Mouse (Mus musculus) C2C12 (cell line): ENCODE data around the gene Kank2. TPM values are rescaled to one million over a fixed set of nuclear protein-coding genes. Genes with fewer than 3 reads are reported as not detected.
"Not testable (repeated sequence)": the region's sequence is repeated elsewhere in the genome, so short reads cannot be mapped to it uniquely, and the experiment has no call there.

Experiments used
- H3K27me3 ChIP-seq: one replicate; pipeline ENCODE4 v1.6.1; 2011; ENCODE audit not compliant: control insufficient read depth, insufficient read depth, insufficient read length
- H3K36me3 ChIP-seq: one replicate; pipeline ENCODE4 v1.6.1; 2011; ENCODE audit not compliant: control insufficient read depth, insufficient read depth
- H3K4me3 ChIP-seq: one replicate; pipeline ENCODE4 v1.5.1; 2011; ENCODE audit warnings: mild to moderate bottlenecking, control low read depth; ENCODE audit not compliant: poor library complexity, insufficient read depth, severe bottlenecking
- H3K79me2 ChIP-seq: one replicate; pipeline ENCODE4 v1.6.1; 2011; ENCODE audit not compliant: control insufficient read depth, insufficient read depth
- H3K79me3 ChIP-seq: one replicate; pipeline ENCODE4 v1.6.1; 2011; ENCODE audit warnings: low read depth, control low read depth
- H3ac ChIP-seq: one replicate; pipeline ENCODE3; 2011; ENCODE audit warnings: low read depth; ENCODE audit not compliant: control insufficient read depth, insufficient read length
- CEBPB ChIP-seq: IDR thresholded peaks from one replicate; pipeline ENCODE4 v1.6.1; 2011; ENCODE audit warnings: low read depth, mild to moderate bottlenecking, control low read depth, moderate library complexity
- CTCF ChIP-seq: IDR thresholded peaks from one replicate; pipeline ENCODE4 v1.5.1; 2011; ENCODE audit not compliant: control insufficient read depth, insufficient read depth, insufficient read length
- FOSL1 ChIP-seq: IDR thresholded peaks from one replicate; pipeline ENCODE4 v1.8.0; 2011; ENCODE audit warnings: mild to moderate bottlenecking, low read length; ENCODE audit not compliant: poor library complexity, insufficient read depth, severe bottlenecking
- MAX ChIP-seq: IDR thresholded peaks from one replicate; pipeline ENCODE4 v1.6.1; 2011; ENCODE audit warnings: mild to moderate bottlenecking, control low read depth
- MYOD1 ChIP-seq: IDR thresholded peaks from one replicate; pipeline ENCODE4 v1.6.1; 2011; ENCODE audit warnings: low read depth; ENCODE audit not compliant: control insufficient read depth, insufficient read length
- MYOG ChIP-seq: IDR thresholded peaks from one replicate; pipeline ENCODE4 v1.6.1; 2011; ENCODE audit not compliant: control insufficient read depth, insufficient read length; ENCODE audit errors: extremely low read depth
- USF1 ChIP-seq: IDR thresholded peaks from one replicate; pipeline ENCODE4 v1.6.1; 2011; ENCODE audit warnings: low read depth, mild to moderate bottlenecking, control low read depth, moderate library complexity
- polyA plus RNA-seq: library from polyadenylated mRNA; unstranded; fragments of >200 nt; fragmentation: generic; extraction: Trizol; gene quantifications from one replicate; pipeline ENCODE4 v1.2.1, GENCODE M21; 2012; ENCODE audit warnings: missing spikeins

The Kank2 gene
- polyA plus RNA-seq, 1 experiment: 43.3 TPM

DNA sequence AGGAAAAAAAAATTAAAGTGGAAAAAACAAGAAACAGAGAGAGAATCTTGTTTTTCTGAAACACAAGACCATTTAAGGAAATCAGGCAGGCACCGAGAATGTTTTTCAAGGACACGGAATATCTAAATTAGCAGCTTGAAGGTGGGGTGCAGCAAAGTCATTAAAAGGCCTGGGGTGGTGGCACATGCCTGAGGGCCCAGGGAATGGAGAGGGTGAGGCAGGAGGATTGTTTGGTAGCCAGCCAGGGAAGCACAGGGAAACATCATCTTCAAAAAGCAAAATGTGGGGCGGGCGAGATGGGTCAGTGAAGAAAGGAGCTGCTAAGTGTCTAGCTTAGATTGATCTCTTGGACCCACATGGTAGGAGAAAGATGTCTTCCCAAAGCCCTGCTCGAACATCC lies 10.9 kb downstream of the Kank2 start:
- no peaks in the 10 kb centered on the region for H3K27me3 ChIP-seq
- no peak overlapping the region for H3ac ChIP-seq
- H3K36me3 ChIP-seq: peaks cover 52% of the 10 kb centered on the region
- peaks cover 83% of the 10 kb centered on the region for H3K79me2 ChIP-seq
- TF ChIP-seq MAX (no peak), MYOD1 (no peak)
- no peak overlapping the region for H3K4me3 ChIP-seq
- peaks cover 45% of the 10 kb centered on the region for H3K79me3 ChIP-seq

DNA sequence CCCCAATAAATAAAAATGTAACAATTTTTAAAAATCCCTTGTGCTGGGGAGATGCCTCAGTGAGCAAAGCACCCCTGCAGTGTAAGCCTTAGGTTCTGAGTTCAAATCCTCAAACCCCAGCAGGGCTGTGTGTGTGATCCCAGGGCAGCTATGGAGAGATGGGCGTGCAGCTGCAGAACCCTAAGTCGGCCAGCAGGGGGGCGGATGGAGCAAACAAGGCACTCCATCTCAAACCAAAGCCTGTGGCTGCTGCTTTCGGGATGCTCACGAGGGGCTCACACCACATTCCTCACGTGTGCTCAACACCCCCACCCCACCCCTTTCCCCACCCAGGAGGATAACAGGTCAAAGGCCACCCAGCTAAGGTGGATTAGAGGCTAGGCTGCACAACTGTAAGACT lies 11.6 kb downstream of the Kank2 start:
- peaks cover 77% of the 10 kb centered on the region for H3K79me2 ChIP-seq
- H3ac ChIP-seq: no peak overlapping the region
- no peak for TF ChIP-seq MAX
- TF ChIP-seq CTCF: peak; percentile 65
- TF ChIP-seq CEBPB: no peak
- TF ChIP-seq MYOD1: no peak
- TF ChIP-seq MYOG: no peak
- no peak for TF ChIP-seq USF1
- TF ChIP-seq FOSL1: no peak
- peaks cover 49% of the 10 kb centered on the region for H3K36me3 ChIP-seq
- peaks cover 47% of the 10 kb centered on the region for H3K79me3 ChIP-seq
- H3K4me3 ChIP-seq: no peak overlapping the region
- H3K27me3 ChIP-seq: no peaks in the 10 kb centered on the region

DNA sequence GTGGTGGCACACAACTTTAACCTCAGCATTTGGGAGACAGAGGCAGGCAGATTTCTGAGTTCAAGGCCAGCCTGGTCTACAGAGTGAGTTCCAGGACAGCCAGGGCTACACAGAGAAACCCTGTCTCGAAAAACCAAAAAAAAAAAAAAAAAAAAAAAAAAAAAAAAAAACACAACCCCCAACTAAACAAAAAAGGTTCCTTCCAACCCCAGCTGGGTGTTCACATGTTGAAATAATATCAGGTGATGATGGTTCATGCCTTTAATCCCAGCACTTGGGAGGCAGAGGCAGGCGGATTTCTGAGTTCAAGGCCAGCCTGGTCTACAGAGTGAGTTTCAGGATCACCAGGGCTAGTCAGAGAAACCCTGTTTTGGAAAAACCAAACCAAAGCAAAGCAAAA lies 12.2 kb downstream of the Kank2 start:
- H3ac ChIP-seq, H3K27me3 ChIP-seq, H3K4me3 ChIP-seq: not testable (repeated sequence)
- peaks cover 47% of the 10 kb centered on the region for H3K79me3 ChIP-seq
- H3K36me3 ChIP-seq: peaks cover 45% of the 10 kb centered on the region
- H3K79me2 ChIP-seq: peaks cover 78% of the 10 kb centered on the region

DNA sequence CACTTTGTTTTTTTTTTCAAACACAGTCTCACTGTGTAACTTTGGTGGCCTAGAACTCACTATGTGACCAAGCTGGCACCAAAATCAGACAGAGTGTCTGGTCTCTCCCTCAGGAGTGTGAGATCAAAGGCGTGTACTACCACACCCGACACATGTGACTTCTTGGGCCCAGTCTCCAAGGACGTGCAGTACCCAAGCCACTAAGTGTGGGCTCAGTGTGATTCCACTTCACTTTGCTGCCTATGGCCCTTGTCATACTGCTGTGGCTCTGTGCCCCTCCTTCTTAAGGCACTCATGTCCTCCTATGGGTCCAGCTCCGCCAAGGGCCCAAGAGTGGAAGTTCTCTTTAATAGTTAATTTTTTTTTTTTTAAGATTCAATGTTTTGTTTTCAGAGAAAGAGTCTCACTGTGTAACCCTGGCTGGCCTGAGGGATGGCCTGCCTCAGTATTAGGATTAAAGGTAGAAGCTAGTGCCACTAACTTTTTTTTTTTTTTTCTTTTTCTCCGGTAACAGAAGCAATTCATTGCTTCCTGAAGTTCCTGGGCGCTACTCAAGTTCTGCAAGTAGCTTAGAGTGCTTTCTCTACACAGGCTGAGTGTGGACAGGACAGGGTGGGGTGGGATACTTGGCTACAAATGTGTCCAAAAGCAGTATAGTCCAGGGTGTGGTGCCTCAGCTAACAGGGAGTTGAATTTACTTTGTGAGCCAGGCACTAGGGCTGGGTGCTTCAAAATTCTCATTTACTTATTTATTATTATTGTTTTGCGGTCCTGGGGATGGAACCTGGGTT lies 13.8 kb downstream of the Kank2 start:
- Histone ChIP-seq H3K36me3 (peaks cover 42% of the 10 kb centered on the region), H3K79me3 (peaks cover 32% of the 10 kb centered on the region), H3K79me2 (peaks cover 65% of the 10 kb centered on the region), H3K27me3 (no peaks in the 10 kb centered on the region), H3K4me3 (no peak overlapping the region), H3ac (no peak overlapping the region)
- TF ChIP-seq MYOD1 (no peak), USF1 (no peak), MAX (no peak), MYOG (no peak), CTCF (no peak)

DNA sequence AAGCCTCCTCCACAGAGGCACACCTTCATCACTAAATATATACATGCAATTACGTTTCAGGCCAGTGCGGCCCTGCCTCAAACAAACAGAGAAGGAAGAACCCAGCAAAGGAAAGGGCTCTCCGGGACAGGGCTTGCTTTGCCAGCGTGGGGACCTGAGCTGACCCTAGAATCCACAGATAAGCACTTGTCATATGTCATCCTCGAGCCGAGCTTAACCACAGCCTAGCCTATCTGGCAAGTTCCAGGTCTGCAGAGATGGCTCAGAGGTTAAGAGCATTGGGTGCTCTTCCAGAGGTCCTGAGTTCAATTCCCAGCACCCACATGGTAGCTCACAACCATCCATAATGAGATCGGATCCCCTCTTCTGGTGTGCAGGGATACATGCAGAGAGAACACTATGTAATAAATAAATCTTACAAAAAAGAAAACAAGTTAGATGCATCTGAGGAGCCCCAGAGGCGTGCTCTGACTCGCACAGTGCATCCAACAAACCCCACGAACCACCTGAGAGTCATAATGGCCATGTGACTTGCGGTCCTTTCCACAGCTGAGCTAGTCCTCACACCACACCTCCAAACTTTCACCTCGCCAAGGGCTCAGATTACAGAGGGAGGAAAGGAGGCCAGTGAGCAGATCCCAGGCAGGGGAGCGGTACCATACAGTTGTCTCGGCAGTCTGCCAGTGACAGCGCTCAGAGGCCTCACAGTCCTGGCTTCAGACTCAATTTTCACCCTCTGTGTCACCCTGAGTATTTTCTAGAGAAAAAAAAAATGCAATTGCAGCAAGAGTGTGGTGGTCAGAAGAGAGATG lies 16.7 kb downstream of the Kank2 start:
- no peak overlapping the region for H3ac ChIP-seq
- no peaks in the 10 kb centered on the region for H3K27me3 ChIP-seq
- H3K79me3 ChIP-seq: peaks cover 19% of the 10 kb centered on the region
- TF ChIP-seq MAX (no peak), FOSL1 (no peak), MYOG (no peak), CEBPB (no peak), CTCF (no peak), MYOD1 (no peak), USF1 (peak; percentile 68)
- H3K4me3 ChIP-seq: no peak overlapping the region
- H3K79me2 ChIP-seq: peaks cover 38% of the 10 kb centered on the region
- H3K36me3 ChIP-seq: peaks cover 54% of the 10 kb centered on the region

DNA sequence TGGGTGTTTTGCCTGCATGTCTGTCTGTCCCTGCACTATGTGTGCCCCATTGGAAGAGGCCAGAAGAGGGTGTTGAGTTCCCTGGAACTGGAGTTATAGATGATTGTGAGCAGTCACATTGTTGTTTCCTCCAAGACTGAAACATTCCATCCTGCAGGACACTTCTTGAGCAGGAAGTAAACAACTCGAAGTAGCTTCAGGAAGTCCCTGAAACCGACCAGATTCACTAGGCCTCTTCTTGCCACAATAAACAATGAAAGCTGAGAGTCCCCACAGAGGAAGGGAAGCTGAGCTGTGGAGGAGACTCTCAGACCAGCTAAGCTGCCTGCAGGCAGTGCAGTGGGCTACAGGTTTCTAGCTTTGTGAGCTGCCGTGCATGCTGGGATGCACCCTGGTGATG lies 20.8 kb downstream of the Kank2 start:
- Histone ChIP-seq H3K79me2 (peaks cover 9% of the 10 kb centered on the region), H3K36me3 (peaks cover 51% of the 10 kb centered on the region), H3ac (no peak overlapping the region), H3K27me3 (no peaks in the 10 kb centered on the region), H3K4me3 (no peak overlapping the region), H3K79me3 (peaks cover 5% of the 10 kb centered on the region)
- no peak for TF ChIP-seq MYOG
- no peak for TF ChIP-seq MAX
- no peak for TF ChIP-seq CEBPB
